ENCODE assay signal across 24 mouse cellular contexts in genomic region chr8:97270582-97270981, GRCm38 (mm10).
DNase-seq lines count a peak whose midpoint lies in the region; ATAC-seq and TF ChIP-seq lines count a peak whose summit lies in the region.
"Had no signal": no experiment of that assay in that cellular context is flagged by ENCODE, and none has a peak within 500 bp of the region (broad histone marks: within the 10 kb centered on the region; RNA-seq: fewer than 3 reads in every experiment).

No protein-coding gene starts in this region.

- 29% methylated on average over 3 of the region's 3 CpGs for WGBS in hindbrain, embryonic 16.5 days
- WGBS in hindbrain, embryonic 12.5 days = 36% methylated on average over 3 of the region's 3 CpGs
- WGBS in lung, embryonic 14.5 days = 46% methylated on average over 3 of the region's 3 CpGs
- WGBS in midbrain, embryonic 14.5 days = 7% methylated on average over 3 of the region's 3 CpGs

- no peak overlapping the region for H3K27ac ChIP-seq in hindbrain, embryonic 16.5 days (ENCODE audit: low read depth, low read length)
- no peak overlapping the region for H3K27ac ChIP-seq in hindbrain, embryonic 12.5 days
- H3K27ac ChIP-seq in lung, embryonic 14.5 days (ENCODE audit: low read depth) = no peak overlapping the region
- no peak overlapping the region for H3K27ac ChIP-seq in midbrain, embryonic 14.5 days (replicated peaks; ENCODE audit: low read depth, low read length)
- H3K27ac ChIP-seq: embryonic facial prominence, embryonic 15.5 days; forebrain, embryonic 10.5 days; heart, adult 2 months; heart, embryonic 15.5 days; hindbrain, embryonic 14.5 days had no signal

- H3K4me3 ChIP-seq in hindbrain, embryonic 16.5 days (ENCODE audit: low read length) = no peak overlapping the region
- H3K4me3 ChIP-seq in hindbrain, embryonic 12.5 days = no peak overlapping the region
- no peak overlapping the region for H3K4me3 ChIP-seq in lung, embryonic 14.5 days (ENCODE audit: low read depth, low read length)
- no peak overlapping the region for H3K4me3 ChIP-seq in midbrain, embryonic 14.5 days (replicated peaks; ENCODE audit: low read depth, low read length)
- H3K4me3 ChIP-seq: embryonic facial prominence, embryonic 15.5 days; erythroblast, embryonic 14.5 days; forebrain, embryonic 10.5 days; heart, adult 2 months; heart, embryonic 15.5 days had no signal

- peak; percentile 58; the same call in 1 of the 2 replicates for ATAC-seq in hindbrain, embryonic 16.5 days
- no peak; the same call in 1 of the 2 replicates for ATAC-seq in hindbrain, embryonic 12.5 days (ENCODE audit: low FRiP score)
- ATAC-seq in lung, embryonic 14.5 days (ENCODE audit: insufficient read depth) = no peak
- no peak; the same call in 1 of the 2 replicates for ATAC-seq in midbrain, embryonic 14.5 days (ENCODE audit: low FRiP score, low TSS enrichment)
- ATAC-seq: forebrain, embryonic 16.5 days; inflammation-experienced regulatory T-cells, adult 6 months; intestine, postnatal 0 days had no signal

- no peaks in the 10 kb centered on the region for H3K4me1 ChIP-seq in hindbrain, embryonic 16.5 days (ENCODE audit: control insufficient read depth, insufficient read depth, low read depth, low read length)
- H3K4me1 ChIP-seq in hindbrain, embryonic 12.5 days = no peaks in the 10 kb centered on the region
- no peaks in the 10 kb centered on the region for H3K4me1 ChIP-seq in lung, embryonic 14.5 days (ENCODE audit: insufficient read depth)
- peaks cover 3% of the 10 kb centered on the region; the same call in 1 of the 2 replicates for H3K4me1 ChIP-seq in midbrain, embryonic 14.5 days (ENCODE audit: control insufficient read depth, insufficient read depth, low read length)
- H3K4me1 ChIP-seq: embryonic facial prominence, embryonic 15.5 days; heart, embryonic 15.5 days had no signal

- H3K9ac ChIP-seq in hindbrain, embryonic 16.5 days (ENCODE audit: low read depth, low read length) = no peak overlapping the region
- H3K9ac ChIP-seq in hindbrain, embryonic 12.5 days = no peak overlapping the region
- no peak overlapping the region for H3K9ac ChIP-seq in lung, embryonic 14.5 days
- H3K9ac ChIP-seq in midbrain, embryonic 14.5 days (replicated peaks; ENCODE audit: low read length) = no peak overlapping the region
- H3K9ac ChIP-seq: embryonic facial prominence, embryonic 15.5 days; heart, embryonic 15.5 days; hindbrain, embryonic 14.5 days had no signal

- no peaks in the 10 kb centered on the region for H3K9me3 ChIP-seq in hindbrain, embryonic 16.5 days (ENCODE audit: control insufficient read depth, low read length)
- no peaks in the 10 kb centered on the region for H3K9me3 ChIP-seq in hindbrain, embryonic 12.5 days (replicated peaks)
- H3K9me3 ChIP-seq in lung, embryonic 14.5 days (ENCODE audit: low read depth, low read length) = no peaks in the 10 kb centered on the region
- no peaks in the 10 kb centered on the region for H3K9me3 ChIP-seq in midbrain, embryonic 14.5 days (ENCODE audit: control insufficient read depth, low read length)
- H3K9me3 ChIP-seq: embryonic facial prominence, embryonic 15.5 days; forebrain, embryonic 10.5 days; heart, embryonic 15.5 days had no signal

- intact Hi-C loops in heart, postnatal 25 days (cut with DNase I) = no loop called here

- DNase-seq in embryo, embryonic 11 days = peak; percentile 17
- no peak for DNase-seq in embryo, embryonic 9.5 days (ENCODE audit: extremely low spot score)
- DNase-seq in lung, embryonic 14.5 days = peak; percentile 7
- no peak for DNase-seq in lung, postnatal 25 days (ENCODE audit: low spot score)
- DNase-seq in midbrain, embryonic 14.5 days = peak; percentile 56
- no peak for DNase-seq in heart, postnatal 25 days (ENCODE audit: low spot score)
- DNase-seq: adrenal gland, postnatal 10 days; cerebellum, adult 11-12 months; cerebellum, adult 9-11 months; cerebellum, postnatal 36 days; gastrocnemius, postnatal 14 days; heart, adult 2 months; heart, postnatal 14 days had no signal

- no peaks in the 10 kb centered on the region for H3K36me3 ChIP-seq in hindbrain, embryonic 16.5 days (ENCODE audit: control insufficient read depth, insufficient read depth, low read length)
- no peaks in the 10 kb centered on the region for H3K36me3 ChIP-seq in hindbrain, embryonic 12.5 days
- no peaks in the 10 kb centered on the region for H3K36me3 ChIP-seq in lung, embryonic 14.5 days (ENCODE audit: insufficient read depth)
- no peaks in the 10 kb centered on the region for H3K36me3 ChIP-seq in midbrain, embryonic 14.5 days (ENCODE audit: control insufficient read depth, insufficient read depth, low read length)
- H3K36me3 ChIP-seq: embryonic facial prominence, embryonic 15.5 days; forebrain, embryonic 10.5 days; heart, embryonic 15.5 days had no signal

- no peak overlapping the region for H3K4me2 ChIP-seq in hindbrain, embryonic 16.5 days (ENCODE audit: low read length)
- H3K4me2 ChIP-seq in hindbrain, embryonic 12.5 days (replicated peaks) = no peak overlapping the region
- H3K4me2 ChIP-seq in lung, embryonic 14.5 days = no peak overlapping the region
- H3K4me2 ChIP-seq in midbrain, embryonic 14.5 days (ENCODE audit: low read length) = no peak overlapping the region
- H3K4me2 ChIP-seq: embryonic facial prominence, embryonic 15.5 days; heart, embryonic 11.5 days; heart, embryonic 15.5 days had no signal

- no peak for TF ChIP-seq CTCF in lung, embryonic 14.5 days (IDR thresholded peaks at IDR 0.05; ENCODE audit: low read depth)

- H3K27me3 ChIP-seq in hindbrain, embryonic 16.5 days (replicated peaks; ENCODE audit: control insufficient read depth, insufficient read depth, low read length) = no peaks in the 10 kb centered on the region
- H3K27me3 ChIP-seq in hindbrain, embryonic 12.5 days = no peaks in the 10 kb centered on the region
- no peaks in the 10 kb centered on the region for H3K27me3 ChIP-seq in lung, embryonic 14.5 days (ENCODE audit: insufficient read depth, low read length)
- no peaks in the 10 kb centered on the region for H3K27me3 ChIP-seq in midbrain, embryonic 14.5 days (ENCODE audit: control insufficient read depth, insufficient read depth, low read length)
- H3K27me3 ChIP-seq: embryonic facial prominence, embryonic 15.5 days; heart, embryonic 15.5 days had no signal

Comparison
In these comparisons a context has a peak if more than half of its experiments do, and no peak if none do; other contexts are left out.
1. DNase-seq: peak in embryo, embryonic 11 days (single experiment), lung, embryonic 14.5 days (single experiment) and midbrain, embryonic 14.5 days (single experiment); none in embryo, embryonic 9.5 days (single experiment), lung, postnatal 25 days (single experiment) and heart, postnatal 25 days (single experiment).